Mouse (Mus musculus) E14TG2a.4 (cell line): ENCODE data around the gene Eya2.

Experiments used
- H3K27me3 ChIP-seq: 2 replicates; pipeline ENCODE4 v1.6.1; 2014; ENCODE audit warnings: low read length, control low read depth; ENCODE audit not compliant: insufficient read depth
- H3K36me3 ChIP-seq: 2 replicates; pipeline ENCODE4 v1.6.1; 2014; ENCODE audit warnings: low read length, control low read depth; ENCODE audit not compliant: insufficient read depth
- H3K4me1 ChIP-seq: replicated peaks from 2 replicates; pipeline ENCODE4 v1.6.1; 2014; ENCODE audit warnings: low read depth, low read length, control low read depth
- H3K4me3 ChIP-seq: replicated peaks from 2 replicates; pipeline ENCODE4 v1.5.1; 2014; ENCODE audit warnings: mild to moderate bottlenecking, low read length
- H3K9me3 ChIP-seq: 2 replicates; pipeline ENCODE4 v1.6.1; 2014; ENCODE audit warnings: low read length, control low read depth
- CTCF ChIP-seq: conservative IDR thresholded peaks from 2 replicates; pipeline ENCODE4 v1.5.1; 2014; ENCODE audit warnings: low read length
- NANOG ChIP-seq: IDR thresholded peaks from 2 replicates; pipeline ENCODE4 v1.6.1; 2014; ENCODE audit warnings: borderline replicate concordance, low read length, mixed read lengths
- POU5F1 ChIP-seq: IDR thresholded peaks from 2 replicates; pipeline ENCODE4 v1.6.1; 2014; ENCODE audit warnings: low read length, borderline replicate concordance

The Eya2 gene

DNA sequence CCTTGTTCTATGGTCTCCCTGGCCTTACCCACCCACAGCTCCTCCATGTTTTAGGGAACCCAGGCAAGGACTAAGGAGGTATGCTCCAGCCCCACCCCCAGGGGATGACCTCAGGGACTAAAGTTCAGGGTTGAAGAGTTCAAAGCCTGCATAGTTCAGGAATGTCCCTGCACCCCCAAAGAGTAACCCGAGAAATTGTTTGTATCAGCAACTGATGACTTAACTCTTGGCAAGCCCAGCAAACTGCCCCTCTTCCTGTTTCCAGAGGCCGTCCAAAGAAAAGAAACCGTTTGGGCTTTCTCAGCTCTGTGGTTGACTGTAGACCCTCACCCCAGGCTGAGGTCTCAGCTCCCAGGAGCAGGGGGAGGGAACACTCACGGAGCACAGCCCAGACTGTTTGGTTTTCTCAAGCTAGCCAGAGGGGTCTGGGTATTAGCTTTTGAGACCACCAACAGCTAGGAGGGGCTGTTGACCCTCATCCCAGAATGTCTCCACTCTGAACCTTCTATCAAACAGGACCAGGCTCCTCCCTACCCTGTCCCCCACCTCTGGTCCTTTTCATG lies 23.5 kb upstream of the Eya2 start:
- Histone ChIP-seq H3K27me3 (peaks cover 21% of the 10 kb centered on the region), H3K36me3 (no peaks in the 10 kb centered on the region), H3K9me3 (peaks cover 2% of the 10 kb centered on the region; the same call in 1 of the 2 replicates), H3K4me3 (no peak overlapping the region), H3K4me1 (peaks cover 8% of the 10 kb centered on the region; the same call in 1 of the 2 replicates)
- TF ChIP-seq POU5F1 (no peak), NANOG (no peak), CTCF (no peak)

DNA sequence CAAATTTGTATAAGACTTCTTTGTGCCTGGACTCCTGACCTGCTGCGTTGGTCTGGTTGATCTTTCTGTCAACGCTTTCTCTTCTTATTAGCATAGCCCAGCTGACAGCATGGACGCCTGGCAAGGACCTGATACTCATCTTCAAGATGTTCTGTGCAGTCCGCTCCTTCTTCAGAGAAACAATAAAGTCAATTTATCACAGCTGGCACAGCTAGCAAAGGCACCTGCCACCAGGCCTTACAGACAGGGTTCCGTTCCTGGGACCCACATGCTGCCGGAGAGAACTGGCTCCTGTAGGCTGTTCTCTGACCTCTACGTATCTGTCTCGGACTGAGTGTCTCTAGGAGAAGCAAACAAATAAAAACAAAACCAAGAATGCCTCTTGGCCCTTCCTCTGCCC lies 11.8 kb upstream of the Eya2 start:
- no peak overlapping the region for H3K4me3 ChIP-seq
- no peaks in the 10 kb centered on the region for H3K36me3 ChIP-seq
- H3K4me1 ChIP-seq: no peaks in the 10 kb centered on the region
- peaks cover 22% of the 10 kb centered on the region for H3K27me3 ChIP-seq
- H3K9me3 ChIP-seq: peaks cover 17% of the 10 kb centered on the region
- TF ChIP-seq NANOG (no peak), CTCF (no peak), POU5F1 (no peak)

DNA sequence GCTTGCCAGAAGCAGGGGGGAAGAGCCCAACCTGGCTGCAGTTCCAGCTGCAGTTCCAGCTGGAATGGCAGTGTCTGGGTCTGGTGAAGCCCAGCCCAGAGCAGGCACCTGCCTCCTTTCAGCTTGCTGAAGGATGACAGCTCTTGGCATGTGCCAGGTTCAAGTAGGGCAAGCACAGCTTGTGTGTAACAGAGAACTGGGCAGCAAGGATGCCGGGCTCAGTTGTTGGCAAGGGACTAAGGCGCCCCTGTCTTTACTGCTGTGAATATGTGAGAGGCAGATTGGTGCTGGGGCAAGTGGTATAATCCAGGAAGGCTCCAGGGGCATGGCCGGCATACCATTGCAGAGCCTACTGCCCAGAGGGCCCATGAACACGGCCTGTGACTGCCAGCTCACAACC lies 11.3 kb upstream of the Eya2 start:
- no peaks in the 10 kb centered on the region for H3K4me1 ChIP-seq
- H3K4me3 ChIP-seq: no peak overlapping the region
- no peaks in the 10 kb centered on the region for H3K36me3 ChIP-seq
- H3K27me3 ChIP-seq: peaks cover 27% of the 10 kb centered on the region
- peaks cover 17% of the 10 kb centered on the region for H3K9me3 ChIP-seq
- no peak for TF ChIP-seq CTCF
- no peak for TF ChIP-seq NANOG
- no peak for TF ChIP-seq POU5F1

DNA sequence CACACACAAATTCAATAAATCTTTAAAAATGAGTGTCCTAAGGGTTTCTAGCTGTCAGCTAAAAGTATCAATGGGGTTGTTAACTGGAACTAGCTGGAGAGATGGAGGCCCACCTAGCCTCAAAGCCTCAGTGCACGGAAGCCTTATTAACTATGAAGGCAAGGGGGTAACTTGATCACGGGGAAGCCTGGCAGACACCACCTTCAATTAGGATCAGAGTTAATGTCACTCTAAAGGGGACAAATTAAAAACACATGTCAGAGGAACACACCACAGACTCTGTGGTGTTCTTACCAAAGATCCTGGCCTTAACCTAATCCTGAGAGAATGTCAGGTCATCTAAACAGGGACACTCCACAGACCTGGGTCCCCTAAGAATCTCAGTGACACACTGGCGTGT lies 10.3 kb upstream of the Eya2 start:
- no peak for TF ChIP-seq POU5F1
- no peak for TF ChIP-seq CTCF
- TF ChIP-seq NANOG: no peak
- H3K27me3 ChIP-seq: peaks cover 27% of the 10 kb centered on the region
- H3K4me3 ChIP-seq: no peak overlapping the region
- peaks cover 17% of the 10 kb centered on the region for H3K9me3 ChIP-seq
- H3K4me1 ChIP-seq: no peaks in the 10 kb centered on the region
- no peaks in the 10 kb centered on the region for H3K36me3 ChIP-seq

DNA sequence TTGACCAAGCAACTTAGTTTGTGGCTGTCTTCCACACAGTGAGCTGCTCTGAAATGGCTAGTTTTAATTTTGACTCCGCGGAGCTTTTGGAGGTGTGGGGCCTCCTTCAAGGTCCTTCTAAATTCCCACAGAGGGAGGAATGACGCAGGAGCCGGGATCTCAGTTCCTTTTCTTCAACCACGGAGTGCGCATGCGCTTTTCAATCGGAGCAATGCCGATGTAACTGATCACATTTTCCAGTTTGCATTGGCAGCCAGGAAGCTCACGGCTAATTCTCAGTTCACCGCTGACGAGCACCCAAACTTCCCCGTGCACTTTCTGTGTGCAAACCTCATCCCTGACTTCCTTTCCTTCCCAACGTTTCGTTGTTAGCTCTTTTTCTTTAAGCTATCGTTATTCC lies 4.1 kb upstream of the Eya2 start:
- peaks cover 41% of the 10 kb centered on the region for H3K27me3 ChIP-seq
- TF ChIP-seq CTCF: no peak
- TF ChIP-seq POU5F1: no peak
- no peak for TF ChIP-seq NANOG
- no peaks in the 10 kb centered on the region for H3K36me3 ChIP-seq
- 0 out of 2 replicates have a peak, but pooled peaks cover 3% of the 10 kb centered on the region for H3K9me3 ChIP-seq
- no peak overlapping the region for H3K4me3 ChIP-seq
- H3K4me1 ChIP-seq: peaks cover 6% of the 10 kb centered on the region

DNA sequence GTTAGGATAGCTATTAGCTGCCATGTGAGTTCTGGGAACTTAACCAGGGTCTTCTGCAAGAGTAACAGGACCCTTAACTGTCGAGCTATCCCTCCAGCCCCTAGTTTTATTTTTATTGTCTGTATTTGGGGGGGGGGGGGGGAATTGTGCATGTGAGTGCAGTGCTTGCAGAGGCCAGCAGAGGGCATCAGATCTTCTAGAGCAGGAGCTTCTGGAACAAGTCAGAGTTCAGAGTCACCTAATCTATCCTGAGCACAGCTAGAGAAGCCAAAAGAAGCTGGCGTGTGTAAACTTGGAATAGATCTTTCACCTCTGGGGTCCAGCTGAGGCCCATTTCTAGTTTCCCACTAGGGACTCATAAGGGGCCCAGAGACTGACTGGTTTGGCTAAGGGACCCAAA lies 1.1 kb upstream of the Eya2 start:
- Histone ChIP-seq H3K4me1 (peaks cover 10% of the 10 kb centered on the region), H3K27me3 (peaks cover 45% of the 10 kb centered on the region), H3K4me3 (no peak overlapping the region), H3K36me3 (no peaks in the 10 kb centered on the region), H3K9me3 (0 out of 2 replicates have a peak, but pooled peaks cover 3% of the 10 kb centered on the region)
- TF ChIP-seq NANOG (no peak), CTCF (peak; percentile 35; the same call in 1 of the 2 replicates)

DNA sequence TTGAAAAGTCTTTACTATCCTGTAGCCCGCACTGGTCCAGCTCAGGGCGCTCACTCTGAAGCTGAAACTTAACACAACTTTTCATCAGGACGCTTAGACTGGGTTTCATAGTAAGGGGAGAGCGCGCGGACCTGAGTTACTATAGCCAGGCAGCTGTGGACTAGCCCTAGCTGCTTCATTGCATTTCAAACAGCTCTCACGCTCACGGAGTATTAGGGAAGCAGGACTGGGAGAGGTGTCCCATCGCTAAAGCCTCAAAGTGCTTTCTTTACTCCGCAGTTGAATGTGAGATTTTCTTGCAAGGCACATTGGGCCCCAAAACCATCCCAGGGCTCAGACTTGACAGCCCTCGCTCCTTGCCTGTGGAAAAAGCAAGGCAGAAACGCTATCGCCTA lies 841 bp downstream of the Eya2 start:
- Histone ChIP-seq H3K36me3 (no peaks in the 10 kb centered on the region), H3K27me3 (peaks cover 58% of the 10 kb centered on the region), H3K9me3 (0 out of 2 replicates have a peak, but pooled peaks cover 3% of the 10 kb centered on the region), H3K4me1 (peaks cover 10% of the 10 kb centered on the region), H3K4me3 (peak overlapping the region; percentile 79)
- TF ChIP-seq CTCF: no peak
- no peak for TF ChIP-seq POU5F1

DNA sequence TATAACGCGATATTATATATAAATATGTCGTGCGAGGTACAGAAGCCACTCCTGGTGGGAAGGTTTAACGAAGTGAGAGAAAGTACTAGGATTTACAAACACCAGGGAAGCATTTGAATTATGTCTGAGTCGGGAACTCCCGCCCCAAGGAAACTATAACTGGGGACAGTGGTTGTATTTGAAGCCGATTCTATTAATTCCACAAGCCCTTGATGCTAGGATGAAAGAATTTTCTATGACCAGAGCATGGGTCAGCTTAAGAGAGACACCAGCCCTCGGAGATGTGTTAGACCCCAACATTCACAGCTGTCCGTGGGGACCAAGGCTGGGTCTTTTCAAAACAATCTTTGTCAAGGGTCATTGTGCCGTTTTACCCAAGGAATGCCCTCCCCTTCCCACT lies 1.3 kb downstream of the Eya2 start:
- Histone ChIP-seq H3K27me3 (peaks cover 61% of the 10 kb centered on the region), H3K36me3 (no peaks in the 10 kb centered on the region), H3K4me1 (peaks cover 10% of the 10 kb centered on the region), H3K4me3 (no peak overlapping the region), H3K9me3 (0 out of 2 replicates have a peak, but pooled peaks cover 3% of the 10 kb centered on the region)
- TF ChIP-seq NANOG: no peak

DNA sequence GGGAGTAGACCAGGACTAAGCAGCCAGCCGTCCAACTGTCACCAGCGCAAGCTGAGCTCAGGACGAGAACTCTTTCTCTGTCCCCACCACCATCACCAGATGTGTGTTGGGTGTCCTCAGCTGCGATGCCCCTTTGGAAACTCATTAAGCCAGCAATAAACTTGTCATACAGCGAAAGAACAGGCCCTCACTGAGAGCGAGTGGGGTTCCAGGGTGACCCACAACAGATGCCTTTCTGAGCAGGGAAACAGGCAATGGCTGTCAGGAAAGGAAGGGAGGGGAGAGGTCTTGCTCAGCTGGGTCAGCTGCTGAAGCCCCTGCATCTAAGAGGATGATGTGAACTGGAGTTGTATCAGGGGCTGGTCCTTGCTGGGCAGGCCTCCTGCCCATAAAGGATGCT lies 2.7 kb downstream of the Eya2 start:
- Histone ChIP-seq H3K9me3 (0 out of 2 replicates have a peak, but pooled peaks cover 3% of the 10 kb centered on the region), H3K4me1 (peaks cover 10% of the 10 kb centered on the region), H3K27me3 (peaks cover 66% of the 10 kb centered on the region), H3K36me3 (no peaks in the 10 kb centered on the region), H3K4me3 (no peak overlapping the region)
- TF ChIP-seq NANOG (no peak), POU5F1 (no peak), CTCF (no peak)
